Mouse (Mus musculus): Measurements from ENCODE around the gene G6pc3. TPM values are rescaled to one million over a fixed set of nuclear protein-coding genes. Genes with fewer than 3 reads are reported as not detected.

Gene G6pc3
- polyA plus RNA-seq, 1 experiment from 2014 or later: 40.9 TPM

DNA sequence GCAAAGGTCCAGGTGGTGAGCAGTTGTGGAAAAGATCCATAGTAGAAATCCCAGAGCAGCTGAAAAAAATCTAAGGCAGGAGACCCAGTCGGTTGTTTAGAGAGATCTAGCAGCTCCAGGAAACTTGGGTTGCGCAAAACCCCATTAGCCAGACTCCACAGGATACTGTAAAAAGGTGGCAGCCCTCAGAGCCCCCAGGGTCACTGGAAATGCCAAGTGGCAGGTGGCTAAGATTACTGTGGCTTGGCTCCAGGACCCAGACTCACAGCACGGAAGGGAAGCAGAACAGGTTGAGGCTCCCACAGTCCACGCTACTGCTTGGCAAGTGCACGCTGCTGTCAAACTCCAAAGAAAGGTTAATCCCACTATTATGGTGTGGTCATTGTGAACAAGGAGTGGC is 29.6 kb upstream of the G6pc3 start:
- DNase-seq (ENCODE audit: low spot score): no peak
- H3K27me3 ChIP-seq (ENCODE audit: insufficient read depth, poor library complexity, severe bottlenecking): no peaks in the 10 kb centered on the region
- peaks cover 8% of the 10 kb centered on the region for H3K4me1 ChIP-seq
- H3K4me3 ChIP-seq: no peak overlapping the region
- H3K9me3 ChIP-seq: no peaks in the 10 kb centered on the region
- WGBS: 77% methylated on average over 5 of the region's 5 CpGs
- H3K27ac ChIP-seq: no peak overlapping the region
- H3K36me3 ChIP-seq: peaks cover 40% of the 10 kb centered on the region

DNA sequence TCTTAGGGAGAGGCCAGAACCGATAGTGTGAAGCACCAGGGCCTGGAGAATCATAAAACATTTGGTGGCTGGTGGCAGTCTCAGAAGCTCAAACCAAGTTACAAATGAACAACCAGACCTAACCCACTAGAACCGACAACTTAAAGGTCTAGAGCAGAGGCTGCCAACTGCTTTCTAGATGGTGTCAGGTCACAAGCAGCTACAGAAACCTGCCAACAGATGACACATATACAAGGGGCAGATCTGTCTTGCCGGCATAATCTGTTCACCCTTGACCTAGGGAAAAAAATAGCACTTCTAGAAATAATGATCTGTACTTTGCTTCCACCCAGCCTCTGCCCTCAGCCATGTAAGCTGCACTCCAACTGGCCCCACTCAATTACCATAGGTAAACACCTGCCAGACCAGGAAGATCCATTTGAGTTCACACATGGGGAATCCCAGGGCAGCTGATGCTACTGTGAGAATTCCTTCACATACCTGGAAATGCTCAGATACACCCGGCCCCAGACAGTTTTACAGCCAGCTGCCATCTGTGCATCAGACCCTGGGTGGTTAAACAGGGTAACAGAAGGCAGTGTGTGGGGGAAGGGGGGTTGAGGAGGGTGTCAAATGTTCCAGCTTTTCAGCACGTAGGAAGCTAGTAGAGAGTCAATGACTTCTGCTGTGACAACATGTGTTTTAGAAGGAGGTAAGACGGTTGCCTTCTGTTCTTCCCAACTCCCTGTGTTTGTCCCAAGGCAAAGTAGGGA is 23.3 kb upstream of the G6pc3 start:
- Histone ChIP-seq H3K36me3 (peaks cover 92% of the 10 kb centered on the region), H3K27ac (no peak overlapping the region), H3K27me3 (ENCODE audit: insufficient read depth, poor library complexity, severe bottlenecking) (no peaks in the 10 kb centered on the region), H3K4me1 (0 out of 2 replicates have a peak, but pooled peaks cover 5% of the 10 kb centered on the region), H3K9me3 (no peaks in the 10 kb centered on the region), H3K4me3 (no peak overlapping the region)
- 73% methylated on average over 6 of the region's 6 CpGs for WGBS
- no peak for DNase-seq (ENCODE audit: low spot score)

DNA sequence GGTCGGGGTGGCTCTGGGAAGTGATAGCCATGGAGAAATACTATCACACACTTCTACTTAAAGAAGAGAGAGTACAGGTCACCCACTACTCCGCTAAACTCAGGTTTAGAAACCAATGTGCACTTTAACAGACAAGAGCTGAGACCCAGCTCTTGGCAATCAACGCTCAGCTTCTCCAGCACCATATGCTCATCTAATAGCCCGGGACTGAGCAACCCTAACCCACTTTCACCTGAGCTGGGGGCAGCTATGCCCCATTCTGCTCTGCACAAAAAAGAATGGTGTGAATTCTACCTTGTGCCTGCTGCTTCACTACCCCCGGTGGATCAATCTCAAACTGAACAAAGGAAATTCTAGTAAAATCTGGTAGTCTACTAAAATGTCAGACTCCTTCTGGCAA is 21.9 kb upstream of the G6pc3 start:
- H3K27me3 ChIP-seq (ENCODE audit: insufficient read depth, poor library complexity, severe bottlenecking): no peaks in the 10 kb centered on the region
- no peak overlapping the region for H3K4me3 ChIP-seq
- H3K9me3 ChIP-seq: no peaks in the 10 kb centered on the region
- no peak overlapping the region for H3K27ac ChIP-seq
- peaks cover 81% of the 10 kb centered on the region for H3K36me3 ChIP-seq
- DNase-seq (ENCODE audit: low spot score): no peak
- 0 out of 2 replicates have a peak, but pooled peaks cover 5% of the 10 kb centered on the region for H3K4me1 ChIP-seq
- 93% methylated on average over 5 of the region's 5 CpGs for WGBS

DNA sequence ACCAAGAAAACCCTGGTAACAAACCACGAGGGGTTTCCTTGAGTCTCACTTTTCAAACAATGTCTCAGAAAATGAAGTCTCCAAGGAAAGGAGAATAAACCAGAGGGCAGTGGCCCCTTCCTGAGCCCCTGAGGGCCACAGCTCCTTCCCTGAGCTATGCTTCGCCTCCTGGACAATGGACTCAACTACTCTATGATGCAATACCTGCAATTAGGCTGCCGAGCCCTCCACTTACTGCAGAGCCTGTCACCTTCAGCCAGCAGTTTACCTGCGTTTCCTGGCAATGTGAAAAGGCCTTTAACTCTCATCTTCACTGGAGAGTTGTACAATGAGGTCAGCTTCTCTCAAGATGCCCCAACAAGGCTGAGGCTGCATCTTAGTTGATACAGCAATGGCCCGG is 20.7 kb upstream of the G6pc3 start:
- no peak overlapping the region for H3K4me3 ChIP-seq
- 84% methylated on average over 5 of the region's 5 CpGs for WGBS
- peaks cover 71% of the 10 kb centered on the region for H3K36me3 ChIP-seq
- no peak overlapping the region for H3K27ac ChIP-seq
- H3K4me1 ChIP-seq: 0 out of 2 replicates have a peak, but pooled peaks cover 5% of the 10 kb centered on the region
- no peaks in the 10 kb centered on the region for H3K9me3 ChIP-seq
- DNase-seq (ENCODE audit: low spot score): no peak
- no peaks in the 10 kb centered on the region for H3K27me3 ChIP-seq (ENCODE audit: insufficient read depth, poor library complexity, severe bottlenecking)

DNA sequence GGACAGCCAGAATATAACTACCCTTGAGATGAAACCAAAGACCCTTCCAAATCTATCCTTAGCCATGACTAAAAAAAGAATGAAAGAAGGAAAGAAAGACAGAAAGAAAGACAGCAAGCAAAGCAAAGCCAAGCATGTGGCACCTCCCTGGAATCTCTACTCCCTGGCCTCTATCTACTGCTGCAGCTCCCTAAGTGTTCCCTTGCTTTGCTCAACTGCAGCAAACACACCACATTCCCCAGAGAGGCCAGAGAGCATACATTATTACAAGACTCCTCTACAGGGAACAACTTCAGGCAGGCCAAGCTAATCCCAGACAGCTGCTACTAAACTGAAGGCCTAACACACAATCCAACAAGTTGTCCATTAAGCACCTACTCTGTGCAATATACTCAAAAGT is 9.6 kb upstream of the G6pc3 start:
- Histone ChIP-seq H3K4me1 (peaks cover 11% of the 10 kb centered on the region), H3K36me3 (peaks cover 71% of the 10 kb centered on the region), H3K4me3 (no peak overlapping the region), H3K9me3 (no peaks in the 10 kb centered on the region), H3K27me3 (ENCODE audit: insufficient read depth, poor library complexity, severe bottlenecking) (no peaks in the 10 kb centered on the region), H3K27ac (no peak overlapping the region)
- no peak for DNase-seq (ENCODE audit: low spot score)

DNA sequence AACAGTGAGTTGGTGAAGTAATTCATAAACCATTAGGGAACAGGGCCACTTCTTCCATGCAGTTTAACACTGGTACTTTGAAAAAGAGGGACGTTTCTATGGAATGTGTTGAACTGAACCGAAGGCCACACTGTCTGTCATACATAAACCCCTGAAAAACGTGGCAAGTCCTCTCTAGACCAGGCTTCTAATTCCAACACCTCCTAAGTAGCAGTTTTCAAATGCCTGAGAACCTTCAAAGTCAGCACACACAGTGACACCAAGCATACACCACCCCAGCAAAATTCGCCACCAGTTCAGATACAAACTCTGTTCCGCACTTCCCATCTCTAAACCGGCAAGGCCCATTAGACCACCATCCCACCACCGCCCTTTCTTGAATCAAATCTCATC is 5.2 kb upstream of the G6pc3 start:
- WGBS: 5% methylated on average over 7 of the region's 7 CpGs
- H3K27me3 ChIP-seq (ENCODE audit: insufficient read depth, poor library complexity, severe bottlenecking): no peaks in the 10 kb centered on the region
- H3K9me3 ChIP-seq: no peaks in the 10 kb centered on the region
- H3K4me1 ChIP-seq: peaks cover 15% of the 10 kb centered on the region
- peaks cover 30% of the 10 kb centered on the region for H3K36me3 ChIP-seq
- peak overlapping the region; percentile 97 for H3K4me3 ChIP-seq
- peak overlapping the region; percentile 98 for H3K27ac ChIP-seq
- no peak for DNase-seq (ENCODE audit: low spot score)

DNA sequence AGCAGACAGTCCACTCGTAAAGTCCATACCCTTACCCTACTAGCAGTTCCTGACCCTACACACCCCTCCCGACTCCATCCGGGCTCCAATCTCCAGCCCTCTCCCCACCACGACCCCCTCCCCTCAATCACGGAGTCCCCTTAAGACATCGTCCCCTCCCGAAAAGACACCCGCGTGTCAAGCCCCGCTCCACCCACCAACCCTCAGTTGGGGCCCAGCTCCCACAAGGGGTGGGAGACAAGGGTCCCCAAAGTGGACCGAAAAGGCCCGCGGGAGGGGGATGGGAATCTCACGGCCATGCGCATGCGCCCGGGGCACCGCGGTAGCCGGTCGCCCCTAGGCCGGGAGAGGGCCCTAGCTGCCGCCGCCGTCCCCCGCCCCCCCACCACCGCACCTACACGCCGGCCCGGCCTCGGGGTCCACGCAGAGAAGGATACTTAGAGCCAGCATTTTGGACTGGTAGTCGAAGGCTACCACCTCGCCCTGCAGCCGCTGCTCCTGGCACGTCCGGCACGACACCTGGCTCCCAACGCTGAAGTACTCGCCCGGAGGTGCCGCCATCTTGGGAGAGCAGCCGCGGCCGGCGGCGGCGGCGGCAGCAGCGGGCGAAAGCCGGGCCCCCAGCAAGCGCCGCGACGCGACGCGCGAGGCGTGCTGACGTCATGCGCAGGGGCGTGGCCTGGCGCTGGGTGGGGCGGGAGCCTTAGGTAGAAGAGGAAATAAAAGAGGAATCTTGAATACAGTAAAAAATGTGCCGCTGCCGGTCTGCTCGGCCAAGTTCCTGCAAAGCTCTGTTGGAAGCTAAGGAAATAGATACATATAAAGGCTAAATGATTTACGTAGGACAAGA is 4.5 kb upstream of the G6pc3 start, which contains the start of gene Lsm12:
Gene Lsm12, minus strand, starts transcription at position 651 of the 850 bp plus-strand sequence.
- no peaks in the 10 kb centered on the region for H3K9me3 ChIP-seq
- under 1% methylated on average over 65 of the region's 70 CpGs for WGBS
- H3K36me3 ChIP-seq: peaks cover 26% of the 10 kb centered on the region
- peak within 1 kb of the TSS; percentile 98 for H3K27ac ChIP-seq
- H3K27me3 ChIP-seq (ENCODE audit: insufficient read depth, poor library complexity, severe bottlenecking): no peaks in the 10 kb centered on the region
- DNase-seq (ENCODE audit: low spot score): peak; percentile 94
- peaks cover 21% of the 10 kb centered on the region for H3K4me1 ChIP-seq
- peak within 1 kb of the TSS; percentile 97 for H3K4me3 ChIP-seq

DNA sequence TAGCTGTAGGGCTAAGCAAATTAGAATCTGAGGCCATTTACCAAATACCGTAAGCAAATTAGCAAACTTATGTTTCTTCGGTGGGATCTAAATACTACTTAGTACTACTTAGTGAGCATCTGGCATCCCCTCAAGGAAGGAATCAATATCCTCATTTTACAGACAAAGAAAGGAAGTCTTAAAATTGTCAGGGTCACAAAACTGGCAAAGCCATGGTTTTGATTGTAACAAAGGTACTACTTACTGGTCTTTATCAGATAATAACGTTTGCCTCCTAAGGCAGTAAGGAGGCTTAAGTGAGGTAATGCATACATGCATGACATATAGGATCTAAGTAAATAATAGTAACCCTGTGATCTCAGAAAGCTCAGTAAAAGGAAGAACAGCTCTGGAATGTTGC is 3.7 kb upstream of the G6pc3 start:
- 49% methylated on average over 3 of the region's 3 CpGs for whole genome bisulfite sequencing

DNA sequence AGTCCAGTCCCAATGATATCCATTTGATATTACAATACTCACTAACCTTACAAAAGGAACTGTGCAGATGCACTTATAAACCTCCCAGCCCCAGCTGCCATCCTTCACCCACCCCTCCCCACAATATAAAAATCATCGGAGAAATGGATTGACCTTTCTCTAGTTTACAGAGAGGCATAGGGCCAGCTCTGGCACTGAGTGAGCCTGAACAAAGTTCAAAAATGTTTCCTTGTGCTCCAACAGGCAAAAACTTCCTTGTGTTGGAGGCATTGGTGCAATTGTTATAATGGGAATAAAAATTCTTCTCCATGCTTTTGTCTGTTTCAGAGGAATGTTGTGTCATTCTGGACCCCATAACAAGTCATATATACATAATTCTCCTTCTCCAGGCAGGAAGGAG is 3.2 kb upstream of the G6pc3 start:
- H3K27ac ChIP-seq: no peak overlapping the region
- WGBS: 71% methylated on average over 1 of the region's 1 CpGs

More for the DNA sequence above, 3.7 kb upstream of the G6pc3 start:
- Histone ChIP-seq H3K4me3 (peak overlapping the region; percentile 97), H3K9me3 (no peaks in the 10 kb centered on the region), H3K27ac (peak overlapping the region; percentile 98), H3K4me1 (peaks cover 29% of the 10 kb centered on the region), H3K27me3 (ENCODE audit: insufficient read depth, poor library complexity, severe bottlenecking) (no peaks in the 10 kb centered on the region), H3K36me3 (peaks cover 20% of the 10 kb centered on the region)
- DNase-seq (ENCODE audit: low spot score): no peak

DNA sequence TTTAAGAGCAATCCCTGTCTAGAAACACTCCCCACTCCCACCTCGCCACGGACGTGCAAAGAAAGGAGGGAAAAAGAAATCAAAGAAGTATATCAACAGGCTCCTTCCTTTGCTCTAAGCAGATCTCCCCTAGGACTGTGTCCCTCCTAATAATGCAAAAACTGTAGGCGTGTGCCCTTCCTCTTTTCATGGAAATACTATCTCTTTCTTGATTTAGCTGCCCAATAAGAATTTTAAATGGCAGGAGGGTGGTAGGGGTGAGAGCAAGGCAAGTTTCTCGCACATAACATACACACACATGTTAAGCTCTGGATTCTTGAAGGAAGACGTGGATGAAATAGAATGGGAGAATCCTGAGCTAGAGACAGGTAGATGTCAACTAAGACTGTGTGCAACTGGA is 440 bp upstream of the G6pc3 start:
- peak overlapping the region; percentile 72 for H3K4me3 ChIP-seq
- H3K36me3 ChIP-seq: peaks cover 20% of the 10 kb centered on the region
- no peak for DNase-seq (ENCODE audit: low spot score)
- peaks cover 30% of the 10 kb centered on the region for H3K4me1 ChIP-seq
- H3K9me3 ChIP-seq: no peaks in the 10 kb centered on the region
- peak overlapping the region; percentile 84 for H3K27ac ChIP-seq
- no peaks in the 10 kb centered on the region for H3K27me3 ChIP-seq (ENCODE audit: insufficient read depth, poor library complexity, severe bottlenecking)
- WGBS: 64% methylated on average over 6 of the region's 6 CpGs

More for the DNA sequence above, 3.2 kb upstream of the G6pc3 start:
- no peaks in the 10 kb centered on the region for H3K9me3 ChIP-seq
- no peaks in the 10 kb centered on the region for H3K27me3 ChIP-seq (ENCODE audit: insufficient read depth, poor library complexity, severe bottlenecking)
- H3K4me3 ChIP-seq: no peak overlapping the region
- peaks cover 15% of the 10 kb centered on the region for H3K36me3 ChIP-seq
- DNase-seq (ENCODE audit: low spot score): no peak
- peaks cover 34% of the 10 kb centered on the region for H3K4me1 ChIP-seq

DNA sequence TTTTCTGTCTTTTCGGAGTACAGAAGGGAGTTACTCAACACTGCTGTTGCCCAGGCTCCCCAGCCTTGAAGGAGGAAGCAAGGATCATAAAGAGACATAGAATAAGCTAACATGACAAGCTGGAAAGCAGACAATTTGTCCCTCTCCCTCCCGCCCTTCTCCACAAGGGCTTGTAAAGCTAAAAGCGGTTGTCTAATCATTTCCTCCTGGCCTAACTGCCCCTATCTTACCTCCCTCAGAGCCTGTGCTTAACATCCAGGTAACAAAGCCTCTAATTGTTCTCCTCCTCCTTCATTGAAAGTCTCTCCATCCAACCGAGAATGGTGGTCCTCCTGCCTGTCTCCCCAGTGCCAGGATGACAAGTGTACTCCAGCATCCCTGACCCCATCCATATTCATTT is 1.4 kb downstream of the G6pc3 start:
- peak overlapping the region; percentile 72 for H3K4me3 ChIP-seq
- 40% methylated on average over 4 of the region's 4 CpGs for WGBS
- peaks cover 27% of the 10 kb centered on the region for H3K4me1 ChIP-seq
- H3K36me3 ChIP-seq: peaks cover 39% of the 10 kb centered on the region
- DNase-seq (ENCODE audit: low spot score): no peak
- H3K27ac ChIP-seq: no peak overlapping the region
- H3K27me3 ChIP-seq (ENCODE audit: insufficient read depth, poor library complexity, severe bottlenecking): no peaks in the 10 kb centered on the region
- no peaks in the 10 kb centered on the region for H3K9me3 ChIP-seq

DNA sequence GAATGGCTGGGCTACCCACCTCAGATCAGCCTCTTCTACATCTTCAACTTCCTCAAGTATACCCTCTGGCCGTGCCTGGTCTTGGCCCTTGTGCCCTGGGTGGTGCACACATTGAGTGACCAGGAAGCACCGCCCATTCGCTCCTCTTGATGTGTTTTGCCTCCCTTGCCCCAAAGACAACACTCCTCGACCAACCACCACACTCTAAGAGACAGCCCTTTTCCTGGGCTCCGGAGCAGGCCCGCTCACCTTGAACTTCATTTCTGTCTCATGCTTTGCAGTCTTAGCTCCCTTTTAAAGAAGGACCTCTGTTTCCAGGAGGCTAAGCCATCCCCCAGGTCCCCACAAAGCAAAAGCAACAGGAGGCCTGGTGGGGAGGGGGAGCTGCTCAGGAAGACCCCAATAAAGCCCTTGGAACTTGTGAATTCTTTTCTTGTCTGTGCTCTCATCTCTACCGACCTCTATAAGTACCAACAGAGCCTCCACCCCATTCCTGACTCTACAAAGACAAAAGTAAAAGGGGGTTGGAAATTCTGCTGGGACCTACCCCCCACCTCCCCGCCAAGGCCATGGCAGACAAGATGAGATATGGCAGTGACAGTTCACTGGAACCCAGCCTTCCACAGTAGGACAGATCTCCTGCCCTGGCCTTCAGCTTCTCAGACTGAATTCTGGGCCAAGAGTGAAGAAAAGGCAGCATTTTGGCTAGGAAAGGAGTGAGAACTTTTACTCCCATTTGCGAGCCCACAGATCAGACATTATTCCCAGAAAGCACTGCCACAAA is 4.4 kb downstream of the G6pc3 start:
- H3K9me3 ChIP-seq: no peaks in the 10 kb centered on the region
- no peak overlapping the region for H3K27ac ChIP-seq
- peaks cover 69% of the 10 kb centered on the region for H3K36me3 ChIP-seq
- no peak overlapping the region for H3K4me3 ChIP-seq
- 82% methylated on average over 9 of the region's 9 CpGs for WGBS
- no peak for DNase-seq (ENCODE audit: low spot score)
- H3K27me3 ChIP-seq (ENCODE audit: insufficient read depth, poor library complexity, severe bottlenecking): no peaks in the 10 kb centered on the region
- peaks cover 34% of the 10 kb centered on the region for H3K4me1 ChIP-seq

All from heart, embryonic 10.5 days (tissue).